In the genomic region with DNA sequence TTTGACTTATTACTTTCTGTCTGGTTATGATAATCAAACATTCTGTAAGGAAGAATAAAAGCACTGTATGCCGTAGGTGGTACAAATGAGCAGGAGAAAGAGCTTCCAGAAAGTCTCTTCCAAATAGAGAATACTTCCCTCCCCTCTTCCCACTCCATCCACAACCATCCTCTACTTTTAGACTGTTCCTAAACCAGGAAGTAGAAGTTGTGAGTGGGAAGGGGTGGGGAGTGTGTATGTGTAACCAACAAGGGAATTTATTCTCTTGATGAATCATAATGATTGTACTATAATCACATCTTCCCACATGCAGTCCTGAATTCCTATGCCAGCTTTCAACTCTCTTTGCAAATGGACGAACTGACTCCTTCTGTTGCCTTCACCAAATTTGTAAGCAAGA, we compare ENCODE assay signal across 18 mouse cellular contexts.
A peak's percentile ranks its signal among the peaks of the same experiment; 100 is the strongest.
DNase-seq lines count a peak whose midpoint lies in the region; TF ChIP-seq lines count a peak whose summit lies in the region.
"Had no signal": no experiment of that assay in that cellular context is flagged by ENCODE, and none has a peak within 500 bp of the region (broad histone marks: within the 10 kb centered on the region; RNA-seq: fewer than 3 reads in every experiment).

No protein-coding gene starts in this region.

- H3K27me3 ChIP-seq in cerebellum, adult 2 months (ENCODE audit: control insufficient read depth, insufficient read depth, low read length), result no peaks in the 10 kb centered on the region
- H3K27me3 ChIP-seq: midbrain, embryonic 12.5 days; neural tube, embryonic 12.5 days had no signal

- H3K4me3 ChIP-seq in cerebellum, adult 2 months (replicated peaks; ENCODE audit: insufficient read depth, low read depth, low read length), result no peak overlapping the region
- H3K4me3 ChIP-seq: midbrain, embryonic 12.5 days; neural tube, embryonic 12.5 days had no signal

- TF ChIP-seq POLR2A in cerebellum, adult 2 months (IDR thresholded peaks at IDR 0.05; ENCODE audit: borderline replicate concordance, insufficient read depth, low read length), result no peak

- no peak for TF ChIP-seq CTCF in cerebellum, adult 2 months (IDR thresholded peaks at IDR 0.05; ENCODE audit: borderline replicate concordance, insufficient read depth, low read depth, low read length)

- H3K4me1 ChIP-seq in cerebellum, adult 2 months (ENCODE audit: control insufficient read depth, insufficient read depth, low read length), result no peaks in the 10 kb centered on the region
- H3K4me1 ChIP-seq: midbrain, embryonic 12.5 days; neural tube, embryonic 12.5 days had no signal

- WGBS in cerebellum, adult 2 months, result 88% methylated on average over 2 of the region's 2 CpGs

- peak; percentile 74 for DNase-seq in right cerebral cortex, adult 18-20 months
- no peak for DNase-seq in right cerebral cortex, postnatal 14 days
- peak; percentile 15 to 53 for DNase-seq in layer of hippocampus, adult 8-10 months (ENCODE audit: low spot score in 2 of 2)
- peak; percentile 61 to 73 for DNase-seq in left cerebral cortex, adult 9 months (ENCODE audit: low spot score in 2 of 2)
- DNase-seq in telencephalon, adult 2 months (ENCODE audit: low read depth, low spot score), result peak; percentile 87
- no peak for DNase-seq in cerebellum, adult 2 months
- DNase-seq in adrenal gland, adult 18-20 months (ENCODE audit: low spot score in 2 of 2), result no peak
- DNase-seq: adrenal gland, postnatal 14 days; cerebellum, adult 11 months; cerebellum, postnatal 14 days; embryo, embryonic 11 days; gastrocnemius, postnatal 36 days; kidney, adult 18-20 months; thymus, postnatal 25 days had no signal

- H3K27ac ChIP-seq in cerebellum, adult 2 months (ENCODE audit: insufficient read depth, low read length), result no peak overlapping the region
- H3K27ac ChIP-seq: kidney, postnatal 0 days; liver, embryonic 14.5 days; midbrain, embryonic 12.5 days; neural tube, embryonic 12.5 days had no signal

Comparison
In these comparisons a context has a peak if more than half of its experiments do, and no peak if none do; other contexts are left out.
1. DNase-seq: peak in right cerebral cortex, adult 18-20 months (single experiment), layer of hippocampus, adult 8-10 months (2 of 2), left cerebral cortex, adult 9 months (2 of 2) and telencephalon, adult 2 months (single experiment); none in right cerebral cortex, postnatal 14 days (single experiment), cerebellum, adult 2 months (0 of 2) and adrenal gland, adult 18-20 months (0 of 2).